Mouse (Mus musculus): ENCODE measurements at regions not wholly inside any gene's neighbourhood (a gene's known extent, or its start where the extent isn't known, plus 50 kb on each side); places are given as distances from the start of the nearest gene placed in this dataset.

DNA sequence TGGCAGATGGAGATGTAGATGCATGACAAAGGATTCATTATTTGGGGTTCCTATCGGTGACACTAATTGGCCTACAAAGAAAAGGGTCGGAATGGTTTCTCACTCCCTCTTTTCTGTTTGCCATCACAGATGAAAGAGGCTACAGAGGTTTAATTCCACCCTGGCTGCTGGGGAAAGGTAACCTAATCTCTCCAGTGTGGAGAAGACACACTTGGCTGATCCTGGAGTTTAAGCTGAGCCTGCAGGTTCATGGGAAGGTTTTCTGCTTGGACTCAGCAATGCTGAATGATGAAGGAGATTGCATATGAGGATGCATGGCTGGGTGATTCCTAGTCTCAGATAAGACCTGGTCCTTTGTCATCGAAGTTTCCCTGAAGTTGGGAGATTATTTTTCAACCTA is 350.8 kb upstream of the Cdh4 start:
- no peak for ATAC-seq (ENCODE audit: poor library complexity, severe bottlenecking)

DNA sequence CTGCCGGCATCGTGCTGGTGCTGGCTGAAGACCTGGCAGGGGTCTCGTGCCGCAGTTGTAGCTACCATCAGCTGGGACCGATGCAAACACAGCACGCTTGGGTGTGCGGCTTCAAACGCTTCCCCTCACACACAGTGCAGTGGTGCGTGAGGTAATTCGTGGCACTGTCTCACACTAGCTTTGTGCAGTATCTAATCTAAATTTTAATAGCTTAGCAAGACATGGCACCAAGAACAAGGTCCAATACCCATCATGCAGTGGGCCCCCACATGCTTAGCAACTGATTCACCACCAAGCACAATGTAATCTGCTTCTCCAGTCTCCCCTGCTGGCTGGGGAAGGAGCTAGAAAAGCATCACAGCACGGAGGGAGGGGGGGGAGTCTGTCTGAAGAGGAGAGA is 348.2 kb upstream of the Cdh4 start:
- no peak for ATAC-seq (ENCODE audit: poor library complexity, severe bottlenecking)

DNA sequence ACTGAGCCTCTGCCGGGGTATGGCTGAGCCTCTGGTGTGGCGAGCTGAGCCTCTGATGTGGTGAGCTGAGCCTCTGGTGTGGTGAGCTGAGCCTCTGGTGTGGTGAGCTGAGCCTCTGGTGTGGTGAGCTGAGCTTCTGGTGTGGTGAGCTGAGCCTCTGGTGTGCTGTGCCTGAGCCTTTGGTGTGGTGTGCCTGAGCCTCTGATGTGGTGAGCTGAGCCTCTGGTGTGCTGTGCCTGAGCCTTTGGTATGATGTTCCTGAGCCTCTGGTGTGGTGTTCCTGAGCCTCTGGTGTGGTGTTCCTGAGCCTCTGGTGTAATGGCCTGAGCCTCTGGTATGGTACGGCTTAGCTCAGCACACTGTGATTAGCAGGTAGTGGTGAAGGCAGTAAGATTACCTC is 346.2 kb upstream of the Cdh4 start:
- ATAC-seq (ENCODE audit: poor library complexity, severe bottlenecking): no peak

DNA sequence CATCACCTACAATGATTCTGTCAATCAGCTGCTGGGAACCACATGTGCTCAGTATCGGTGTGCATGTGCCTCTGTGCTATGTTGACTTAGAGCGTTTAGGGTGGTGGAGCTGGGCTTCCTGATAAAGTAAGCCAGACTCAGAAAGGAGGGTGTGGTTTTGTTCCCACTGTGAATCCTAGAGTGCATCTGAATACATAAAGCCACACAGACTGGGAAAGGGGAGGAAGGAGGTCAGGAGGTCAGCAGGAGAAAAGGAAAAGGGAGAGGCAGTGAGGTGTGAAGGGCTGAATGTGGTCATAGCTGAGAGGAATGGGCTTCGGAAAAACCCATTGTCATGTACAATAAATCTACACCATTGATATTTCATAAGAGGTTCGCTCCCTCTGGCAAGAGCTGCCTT is 345.4 kb upstream of the Cdh4 start:
- no peak for ATAC-seq (ENCODE audit: poor library complexity, severe bottlenecking)

DNA sequence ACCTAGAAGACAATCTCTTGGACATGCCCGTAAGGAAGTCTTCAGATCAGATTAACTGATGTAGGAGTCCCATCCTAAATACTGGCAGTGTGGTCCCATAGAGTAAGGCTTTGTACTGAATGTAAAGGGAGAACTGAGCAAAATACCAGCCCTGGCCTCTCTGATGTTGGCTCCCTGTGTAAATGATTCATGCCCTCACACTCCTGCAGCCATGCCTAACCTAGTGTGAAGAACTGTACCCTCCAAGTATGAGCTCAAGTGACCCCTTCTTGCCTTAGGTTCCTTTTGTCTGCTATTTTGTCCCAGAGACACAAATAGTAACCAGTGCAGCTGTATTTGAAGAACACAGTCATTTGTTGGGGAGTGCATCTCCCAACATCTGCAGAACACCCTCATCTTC is 342.4 kb upstream of the Cdh4 start:
- ATAC-seq (ENCODE audit: poor library complexity, severe bottlenecking): no peak

DNA sequence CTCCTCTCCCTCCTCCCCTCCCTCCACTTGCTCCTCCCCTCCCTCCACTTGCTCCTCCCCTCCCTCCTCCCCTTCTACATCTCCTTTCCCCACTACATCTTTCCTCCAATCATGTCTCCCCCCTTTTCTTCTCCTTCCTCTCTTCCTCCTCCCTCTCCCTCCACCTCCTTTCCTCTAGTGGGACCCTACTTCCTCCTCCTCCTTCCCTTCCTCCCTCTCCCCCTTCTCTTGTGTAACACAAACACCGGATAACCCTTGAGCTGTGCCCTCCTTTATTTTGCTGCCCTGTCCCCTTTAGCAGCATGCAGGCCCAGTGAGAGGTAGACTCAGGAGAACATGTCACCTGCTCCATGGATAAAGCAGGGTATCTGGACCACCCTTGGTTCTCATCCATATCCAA is 339.1 kb upstream of the Cdh4 start:
- no peak for ATAC-seq (ENCODE audit: poor library complexity, severe bottlenecking)

DNA sequence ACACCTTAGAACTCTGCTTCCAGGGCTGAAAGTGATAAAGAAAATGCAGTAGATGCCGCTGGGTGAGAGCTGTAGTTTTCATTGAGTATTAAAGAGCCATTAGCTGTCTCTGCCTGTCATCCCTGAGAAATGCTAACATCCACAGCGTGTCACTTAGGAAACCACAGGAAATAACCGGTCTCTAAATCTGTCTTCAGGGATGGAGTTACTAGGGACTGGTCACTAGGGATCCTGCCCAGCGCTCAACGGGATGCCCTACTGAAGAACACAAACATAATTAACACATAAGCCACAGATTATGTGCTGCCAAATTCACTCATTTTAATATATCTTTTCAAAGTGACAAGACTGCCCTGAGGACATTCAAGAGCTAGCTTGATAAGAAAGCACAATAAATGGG is 329.3 kb upstream of the Cdh4 start:
- no peak for ATAC-seq (ENCODE audit: poor library complexity, severe bottlenecking)

DNA sequence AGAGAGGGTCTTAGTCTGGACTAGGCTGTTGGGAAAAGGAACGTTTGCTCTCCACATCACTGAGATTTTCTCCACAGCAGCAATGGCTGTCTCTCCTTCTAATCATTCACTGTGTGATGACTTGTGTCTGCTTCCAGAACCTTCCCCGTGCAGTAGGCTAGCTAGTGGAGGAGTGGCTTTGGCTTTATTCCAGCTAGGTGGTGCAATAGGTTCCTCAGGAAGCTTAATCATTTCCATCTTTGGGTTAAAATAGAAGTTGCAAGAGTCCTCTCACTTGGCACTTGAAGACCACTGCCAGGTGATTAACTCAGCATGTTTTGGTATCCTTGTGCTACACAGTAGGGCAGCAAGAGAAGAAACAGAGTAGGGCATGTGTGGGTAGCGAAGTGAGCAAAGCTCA is 314.2 kb upstream of the Cdh4 start:
- peak; percentile 33; the same call in 1 of the 2 replicates for ATAC-seq (ENCODE audit: poor library complexity, severe bottlenecking)

DNA sequence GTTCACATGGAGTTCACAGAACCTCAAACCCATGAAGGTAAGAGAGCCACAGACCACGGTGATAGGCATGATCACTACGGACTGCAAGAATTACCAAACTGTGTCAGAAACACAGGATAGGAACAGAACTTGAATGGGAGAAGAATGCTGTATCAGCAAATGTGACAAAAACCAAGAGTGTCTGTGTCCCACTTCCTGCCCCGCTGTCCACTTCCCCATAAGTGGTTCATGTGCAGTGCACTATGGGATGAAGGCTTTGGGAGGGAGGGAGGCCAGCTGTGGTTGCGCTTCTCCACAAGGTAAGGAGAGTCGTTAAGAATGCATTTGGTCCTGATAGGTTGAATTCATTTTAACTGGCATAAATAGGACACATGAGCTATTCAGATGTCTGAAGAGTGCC is 313.8 kb upstream of the Cdh4 start:
- peak; percentile 78 for ATAC-seq (ENCODE audit: poor library complexity, severe bottlenecking)

DNA sequence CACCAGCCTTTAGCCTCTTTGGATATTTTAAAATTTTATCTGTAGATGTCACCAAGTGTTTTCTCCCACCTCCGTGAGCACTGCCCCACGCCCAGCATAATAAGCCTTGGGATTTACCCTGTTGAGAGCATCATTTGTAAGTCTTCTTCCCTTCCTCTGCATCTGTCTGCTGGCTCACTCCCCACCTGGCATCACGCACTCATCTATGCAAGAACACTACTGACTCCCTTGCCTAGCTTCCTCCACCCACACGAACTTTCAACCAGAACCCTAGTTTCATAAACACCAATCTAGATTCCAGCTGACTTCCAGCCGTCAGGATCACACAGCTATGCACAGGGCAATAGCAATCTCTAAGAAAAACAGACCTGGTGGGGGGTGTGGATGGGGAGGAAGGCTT is 311.2 kb upstream of the Cdh4 start:
- no peak for ATAC-seq (ENCODE audit: poor library complexity, severe bottlenecking)

DNA sequence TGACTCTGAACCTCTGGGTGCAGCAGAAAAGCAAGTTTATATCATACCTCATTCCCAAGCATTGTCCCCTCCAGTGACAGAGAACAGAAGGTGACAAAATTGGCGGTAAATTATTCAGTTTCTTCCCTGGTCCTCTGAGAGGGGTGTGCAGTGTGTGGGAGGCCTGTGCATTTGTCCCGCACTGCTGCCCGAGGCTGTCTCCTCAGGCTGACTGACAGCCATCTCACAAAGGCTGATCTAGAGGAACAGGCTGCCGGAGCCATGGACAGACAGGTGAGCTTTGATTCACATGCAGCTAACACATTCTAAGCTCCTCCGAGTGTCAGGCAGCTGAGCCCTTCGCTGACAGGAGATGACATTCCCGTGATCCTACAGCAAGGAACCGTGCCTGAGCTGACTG is 299.9 kb upstream of the Cdh4 start:
- ATAC-seq (ENCODE audit: poor library complexity, severe bottlenecking): no peak

DNA sequence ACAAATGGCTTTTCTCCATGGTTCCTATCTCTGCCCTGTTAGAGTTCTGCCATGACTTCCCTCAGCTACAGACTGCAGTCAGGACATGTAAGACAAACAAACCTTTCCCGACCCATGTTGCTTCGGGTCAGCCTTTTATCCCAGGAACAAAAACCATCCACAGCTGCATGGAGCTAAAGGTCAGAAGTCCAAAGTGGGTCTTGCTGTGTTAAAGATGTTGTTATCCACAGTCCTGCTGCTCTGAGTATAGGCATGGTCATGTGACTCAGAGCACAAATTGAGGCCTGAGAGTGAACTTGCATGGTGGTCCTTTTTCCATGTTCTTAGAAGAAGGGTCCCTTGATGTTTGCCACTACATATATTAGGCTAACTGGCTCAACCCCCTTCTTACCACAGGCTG is 296.5 kb upstream of the Cdh4 start:
- no peak for ATAC-seq (ENCODE audit: poor library complexity, severe bottlenecking)

DNA sequence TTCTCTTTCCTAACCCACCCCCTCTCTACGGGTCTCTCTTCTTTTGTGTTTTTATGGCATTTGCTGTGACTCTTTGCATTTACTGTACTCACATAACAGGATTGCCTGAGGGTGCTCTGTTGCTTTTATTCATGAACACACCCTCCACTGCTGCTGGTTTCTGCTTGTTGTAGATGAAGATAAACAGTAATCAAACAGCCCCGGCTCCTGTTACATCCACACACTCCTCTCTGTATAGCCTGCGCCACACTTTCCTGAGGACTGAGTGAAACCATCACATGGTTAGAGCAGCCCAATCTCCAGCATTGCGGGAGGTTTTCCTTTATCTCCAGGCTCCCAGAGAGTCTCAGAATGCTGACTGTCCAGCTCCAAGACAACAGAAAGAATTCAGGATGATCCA is 296.0 kb upstream of the Cdh4 start:
- no peak for ATAC-seq (ENCODE audit: poor library complexity, severe bottlenecking)

DNA sequence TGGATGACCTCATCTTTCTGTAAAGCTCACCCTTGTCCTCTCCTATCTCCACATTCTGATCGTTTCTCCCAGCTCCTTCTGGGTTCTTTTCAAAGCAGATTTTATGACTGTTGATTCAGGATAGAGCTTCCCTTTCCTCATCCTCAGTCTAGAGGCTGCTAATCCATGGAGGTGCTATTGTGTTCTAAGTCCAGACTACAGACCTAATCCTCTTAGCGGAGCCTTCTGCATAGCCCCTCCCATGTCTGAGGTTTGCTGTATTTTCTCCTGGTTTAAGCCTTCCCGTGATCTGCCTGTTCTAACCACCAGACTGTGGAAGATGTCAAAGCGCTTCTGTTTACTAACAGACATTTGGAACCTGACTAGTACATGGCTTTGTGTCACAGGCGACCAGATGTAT is 294.0 kb upstream of the Cdh4 start:
- no peak for ATAC-seq (ENCODE audit: poor library complexity, severe bottlenecking)

DNA sequence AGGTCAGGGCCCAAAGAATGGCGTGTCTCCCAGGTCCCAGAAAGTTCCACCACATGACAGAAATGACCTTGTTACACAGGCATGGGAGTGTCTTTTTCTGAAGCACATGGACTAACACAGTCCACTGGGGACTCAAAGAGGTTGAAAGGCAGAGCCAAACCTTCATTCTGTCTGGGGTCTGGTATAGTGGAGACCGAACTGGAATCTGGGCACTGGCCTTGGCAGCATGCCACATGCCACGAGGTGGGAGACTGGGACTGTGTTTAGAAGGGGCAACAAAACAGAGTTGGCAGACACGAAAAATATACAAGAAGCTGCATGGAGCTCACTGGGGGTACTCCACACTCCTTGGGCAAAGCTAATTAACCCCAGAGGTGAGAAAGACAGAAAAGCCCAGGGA is 293.6 kb upstream of the Cdh4 start:
- no peak for ATAC-seq (ENCODE audit: poor library complexity, severe bottlenecking)

DNA sequence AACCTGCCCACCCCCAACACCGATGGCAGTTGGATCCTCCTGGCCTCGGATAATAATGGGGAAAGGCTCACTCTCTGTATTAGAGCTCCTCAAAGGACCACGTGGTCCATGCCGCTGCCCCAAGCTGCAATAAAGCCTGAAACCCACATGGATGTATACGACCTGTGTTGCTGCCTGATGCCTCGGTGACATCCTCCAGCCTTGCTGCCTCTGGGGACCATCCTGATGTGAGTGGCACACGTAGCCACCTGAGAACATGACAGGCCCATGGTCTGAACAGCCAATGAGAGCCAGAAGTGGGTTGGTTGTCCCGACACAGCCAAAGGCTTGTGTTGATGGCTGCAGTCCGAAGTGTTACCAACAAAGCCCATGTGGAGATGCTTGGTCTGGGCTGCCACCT is 283.4 kb upstream of the Cdh4 start:
- no peak for ATAC-seq (ENCODE audit: poor library complexity, severe bottlenecking)

DNA sequence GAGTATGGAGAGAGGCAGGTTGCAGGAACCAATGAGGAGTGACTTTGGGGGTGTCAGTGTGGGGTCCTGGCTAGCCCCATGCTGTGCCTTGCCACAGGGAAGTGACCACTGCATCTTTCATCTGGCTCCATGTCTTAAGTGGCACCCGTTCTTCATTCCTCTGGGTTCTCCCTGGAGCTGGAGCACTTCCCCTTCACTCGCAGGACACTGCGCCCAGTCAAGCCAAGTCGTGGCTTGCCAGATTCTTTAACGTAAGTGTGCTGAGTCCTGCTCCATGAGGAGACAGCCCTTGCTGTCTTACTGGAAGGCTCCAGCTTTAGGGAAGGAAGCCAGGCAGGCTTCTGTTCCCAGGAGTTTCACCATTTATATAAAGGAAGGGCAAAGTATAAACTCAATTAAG is 279.1 kb upstream of the Cdh4 start:
- no peak for ATAC-seq (ENCODE audit: poor library complexity, severe bottlenecking)

DNA sequence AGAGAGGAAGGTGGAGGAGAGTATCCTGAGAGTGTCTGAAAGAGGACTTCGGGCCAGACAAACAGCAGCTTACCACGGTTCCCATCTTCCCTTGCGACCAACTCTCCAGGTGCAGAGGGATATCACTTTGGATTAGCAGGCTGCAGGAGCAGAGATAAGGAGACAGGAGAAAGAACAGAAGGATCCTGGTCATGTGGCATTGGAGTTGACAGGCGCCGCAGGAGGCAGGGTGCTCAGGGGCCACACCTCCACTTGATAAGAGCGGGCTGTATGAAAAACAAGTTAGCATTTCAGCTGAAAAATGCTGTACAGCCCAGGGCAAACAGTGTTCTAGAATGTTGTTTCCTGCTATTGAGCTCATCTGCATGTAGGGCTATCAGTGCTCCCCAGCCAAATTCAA is 272.1 kb upstream of the Cdh4 start:
- ATAC-seq (ENCODE audit: poor library complexity, severe bottlenecking): no peak

DNA sequence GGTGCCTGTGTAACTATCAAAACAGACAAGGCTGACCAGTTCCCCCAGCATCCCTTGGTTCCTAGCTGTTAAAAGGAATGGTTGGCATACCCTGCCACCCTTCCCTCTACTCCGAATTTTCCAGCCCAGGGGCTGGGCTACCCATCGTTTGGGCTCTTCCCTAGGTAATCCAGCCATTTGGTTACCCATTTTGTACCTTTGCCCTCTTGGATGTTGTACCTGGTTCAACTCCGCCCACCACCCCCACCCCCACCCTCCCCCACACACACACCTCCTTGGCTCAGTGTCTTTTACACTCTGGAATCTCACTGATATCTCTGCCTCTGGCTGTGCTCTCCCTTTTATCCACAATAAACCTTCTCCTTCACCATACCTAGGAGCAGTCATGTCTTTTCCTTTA is 271.6 kb upstream of the Cdh4 start:
- ATAC-seq (ENCODE audit: poor library complexity, severe bottlenecking): no peak

DNA sequence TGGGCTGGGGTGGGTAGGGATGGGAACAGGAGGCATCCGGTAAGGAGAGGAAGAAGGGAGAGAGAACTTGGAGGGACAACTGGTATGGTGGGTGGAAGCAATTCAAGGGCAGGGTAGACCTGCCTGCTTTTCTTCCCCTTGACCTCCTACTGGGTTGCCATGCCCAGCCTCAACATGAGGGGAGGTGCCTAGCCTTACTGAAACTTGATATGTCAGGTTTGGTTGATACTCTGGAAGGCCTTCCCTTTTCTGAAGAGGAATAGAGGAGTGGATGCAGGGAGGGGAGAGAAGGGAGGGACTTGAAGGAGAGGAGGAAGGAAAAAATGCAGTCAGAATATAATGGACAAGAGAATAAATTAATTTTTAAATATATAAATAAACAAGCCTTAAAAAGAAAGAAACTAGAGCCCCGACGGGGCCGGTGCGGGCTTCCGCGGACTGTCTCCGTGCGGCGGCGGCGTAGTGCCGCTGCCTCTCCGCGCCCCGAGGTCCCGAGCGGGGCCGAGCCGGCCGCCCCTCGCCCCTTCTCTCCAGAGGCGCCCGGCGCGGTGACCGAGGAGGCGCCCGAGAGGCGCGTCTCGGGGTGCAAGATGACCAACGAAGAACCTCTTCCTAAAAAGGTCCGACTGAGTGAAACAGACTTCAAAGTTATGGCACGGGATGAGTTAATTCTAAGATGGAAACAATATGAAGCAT is 265.2 kb upstream of the Cdh4 start:
- ATAC-seq (ENCODE audit: poor library complexity, severe bottlenecking): peak; percentile 64

DNA sequence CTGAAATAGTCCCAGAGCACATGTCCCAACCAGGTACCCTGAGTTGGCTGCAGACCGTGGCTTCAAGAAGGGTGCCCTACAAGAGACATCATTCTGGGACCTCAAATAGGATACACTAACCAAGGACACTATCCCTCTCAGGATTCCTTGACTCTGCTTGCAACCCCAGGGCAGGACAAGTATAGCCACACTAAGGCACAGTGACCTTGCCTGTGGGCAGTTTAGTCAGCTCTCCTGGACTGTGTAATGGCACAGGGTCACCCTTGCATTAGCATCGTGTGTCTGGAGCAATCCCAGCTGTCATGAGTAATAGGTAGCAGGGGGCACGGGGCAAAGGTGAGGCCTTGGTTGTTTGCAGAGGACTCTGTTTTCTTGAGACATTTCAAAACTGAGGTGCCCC is 260.9 kb upstream of the Cdh4 start:
- ATAC-seq (ENCODE audit: poor library complexity, severe bottlenecking): no peak

DNA sequence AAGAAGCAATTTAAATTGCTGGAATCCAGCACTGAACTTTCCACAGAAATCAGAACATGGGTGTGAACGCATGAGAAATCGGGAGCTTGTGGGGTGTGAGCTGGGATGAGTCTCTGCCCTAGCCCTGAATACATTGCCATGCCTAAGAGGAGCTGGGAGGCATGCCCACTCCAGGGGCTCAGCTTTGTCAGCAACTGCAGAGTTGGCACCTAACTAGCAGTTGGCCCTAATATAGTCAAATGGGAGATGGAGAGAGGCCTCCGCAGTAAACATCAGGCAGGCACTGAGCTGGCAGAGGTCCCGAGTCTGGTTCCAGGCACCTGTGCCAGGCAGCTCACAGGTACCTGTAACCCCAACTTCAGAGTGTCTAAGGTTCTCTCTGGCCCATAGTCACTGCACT is 260.1 kb upstream of the Cdh4 start:
- ATAC-seq (ENCODE audit: poor library complexity, severe bottlenecking): no peak

DNA sequence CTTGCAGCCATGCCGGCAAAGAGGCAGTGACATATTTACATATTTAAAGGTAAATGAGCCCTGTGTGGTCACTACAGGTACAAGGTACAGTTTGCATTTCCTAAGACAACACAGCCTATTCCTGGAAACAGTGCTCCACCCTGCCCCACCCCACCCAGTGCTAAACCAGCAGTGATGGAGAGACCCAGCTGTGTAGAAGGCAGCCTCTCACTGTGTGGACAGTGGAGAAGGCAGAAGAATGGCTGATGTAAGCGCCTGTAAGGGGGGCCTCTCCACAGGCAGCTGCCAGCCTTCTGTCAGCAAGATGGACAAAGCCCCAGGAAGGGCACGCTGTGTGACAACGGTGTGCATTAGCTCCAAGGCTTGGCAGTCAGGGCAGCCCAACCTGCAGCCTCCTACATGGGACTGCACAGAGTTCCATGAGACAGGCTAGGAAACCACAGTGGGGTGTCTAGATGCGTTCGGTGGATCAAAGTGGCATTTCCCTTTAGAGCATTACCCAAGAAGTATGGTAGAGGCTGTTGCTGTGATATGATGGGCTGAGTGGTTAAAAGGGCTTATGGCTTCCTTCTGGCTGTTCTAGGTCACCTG is 249.2 kb upstream of the Cdh4 start:
- ATAC-seq (ENCODE audit: poor library complexity, severe bottlenecking): no peak
